Mouse (Mus musculus): ENCODE data around the gene Rab4a. TPM values are rescaled to one million over a fixed set of nuclear protein-coding genes. Genes with fewer than 3 reads are reported as not detected.
A peak's percentile ranks its signal among the peaks of the same experiment; 100 is the strongest.
"Not testable (repeated sequence)": the region's sequence is repeated elsewhere in the genome, so short reads cannot be mapped to it uniquely, and the experiment has no call there.

Rab4a gene
- total RNA-seq, 2 experiments from 2014 or later: 41.0 to 45.8 TPM

DNA sequence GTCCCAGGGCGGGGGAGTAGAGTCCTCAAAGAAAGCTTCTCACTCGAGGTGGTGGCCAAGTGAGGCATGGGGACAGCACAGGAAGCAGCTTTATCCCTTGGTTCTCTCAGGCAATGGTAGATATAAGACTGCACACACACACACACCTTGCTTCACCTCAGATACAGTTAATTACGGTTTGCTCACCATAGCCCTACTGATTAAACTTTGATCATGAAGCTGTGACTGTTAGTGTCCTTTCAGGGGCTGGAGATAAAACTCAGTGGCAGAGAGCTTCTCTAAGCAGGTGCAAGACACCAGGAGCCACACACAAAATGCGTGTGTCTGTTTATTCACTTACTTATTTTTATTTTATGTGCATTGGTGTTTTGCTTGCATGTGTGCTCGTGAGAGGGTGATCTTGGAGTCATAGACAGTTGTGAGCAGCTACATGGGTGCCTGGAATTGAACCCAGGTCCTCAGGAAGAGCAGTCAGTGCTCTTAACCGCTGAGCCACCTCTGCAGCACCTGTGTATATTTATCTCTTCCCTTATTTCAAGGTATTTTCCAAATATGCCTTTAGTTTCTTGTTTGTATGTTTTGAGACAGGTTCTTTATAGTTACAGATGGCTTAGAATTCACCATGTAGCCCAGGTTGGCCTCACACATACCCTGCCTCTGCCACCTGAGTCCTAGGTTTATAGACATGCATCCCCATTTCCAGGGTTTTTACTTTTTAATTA is 2.2 kb downstream of the Rab4a start:
- no peak for DNase-seq (ENCODE audit: low spot score in 2 of 2)
- intact Hi-C loops (cut with DNase I): no loop called here

GRCm38 (mm10) chr8:123808671-123809070 is 2.9 kb downstream of the Rab4a start:
- no peak for DNase-seq (ENCODE audit: low spot score in 2 of 2)
- intact Hi-C loops (cut with DNase I): no loop called here

DNA sequence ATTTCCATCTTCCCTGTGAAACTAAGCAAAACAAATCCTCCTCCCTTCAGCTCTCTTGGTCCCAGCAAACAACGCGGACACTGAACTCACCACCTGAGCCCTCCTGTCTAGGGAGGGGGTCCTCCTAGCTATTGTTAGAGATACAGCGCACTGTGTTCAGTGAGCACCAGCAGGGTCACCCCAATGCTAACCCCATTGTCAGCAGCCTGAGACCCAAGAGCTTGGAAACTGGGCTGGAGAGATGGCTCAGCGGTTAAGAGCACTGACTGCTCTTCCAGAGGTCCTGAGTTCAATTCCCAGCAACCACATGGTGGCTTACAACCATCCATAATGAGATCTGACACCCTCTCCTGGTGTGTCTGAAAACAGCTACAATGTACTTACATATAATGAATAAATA is 3.6 kb downstream of the Rab4a start:
- DNase-seq (ENCODE audit: low spot score in 2 of 2); intact Hi-C loops (cut with DNase I): not testable (repeated sequence)

GRCm38 (mm10) chr8:123812227-123812626 is 6.4 kb downstream of the Rab4a start:
- intact Hi-C loops (cut with DNase I): no loop called here

DNA sequence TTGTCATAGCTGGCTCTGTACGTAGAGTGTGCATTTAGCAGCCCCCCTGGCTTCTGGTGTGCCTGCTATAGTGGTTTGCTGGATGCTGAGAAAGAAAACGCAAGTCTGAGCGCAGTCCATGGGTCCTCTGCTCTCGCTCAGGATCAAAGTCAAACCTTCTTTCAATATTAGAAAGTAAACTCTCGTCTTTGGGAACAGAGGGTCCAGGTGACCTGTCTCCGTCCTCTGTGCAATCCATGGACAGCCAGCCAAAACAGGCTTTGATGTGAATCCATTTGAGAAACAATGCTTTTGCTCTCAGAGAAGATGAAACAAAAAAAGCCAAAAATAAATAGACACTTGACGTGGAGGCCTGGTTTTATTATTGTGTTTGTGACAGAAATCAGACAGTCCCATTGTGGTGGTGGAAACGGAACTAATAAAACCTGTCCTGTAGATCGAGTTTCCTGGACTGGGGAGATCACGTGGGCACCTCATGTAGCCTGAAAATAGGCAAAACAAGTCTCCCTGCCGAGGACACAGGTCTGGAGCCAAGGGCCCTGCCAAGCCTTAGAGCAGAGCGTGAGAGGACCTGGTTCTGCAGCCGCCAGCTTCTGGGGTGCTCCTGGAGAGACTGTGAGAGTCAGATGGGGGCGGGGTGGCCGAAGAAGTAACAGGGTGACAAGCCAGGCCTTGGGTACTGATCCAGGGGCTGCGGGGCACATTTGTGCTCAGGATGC is 7.5 kb downstream of the Rab4a start:
- no peak for DNase-seq (ENCODE audit: low spot score in 2 of 2)
- intact Hi-C loops (cut with DNase I): no loop called here

More at GRCm38 (mm10) chr8:123812227-123812626, 6.4 kb downstream of the Rab4a start:
- DNase-seq (ENCODE audit: low spot score in 2 of 2): no peak

GRCm38 (mm10) chr8:123813892-123814266 is 8.1 kb downstream of the Rab4a start:
- intact Hi-C loops (cut with DNase I): no loop called here
- DNase-seq (ENCODE audit: low spot score in 2 of 2): no peak

GRCm38 (mm10) chr8:123815325-123815724 is 9.5 kb downstream of the Rab4a start:
- intact Hi-C loops (cut with DNase I): no loop called here
- no peak for DNase-seq (ENCODE audit: low spot score in 2 of 2)

GRCm38 (mm10) chr8:123816939-123817338 is 11.2 kb downstream of the Rab4a start:
- intact Hi-C loops (cut with DNase I): no loop called here

GRCm38 (mm10) chr8:123817747-123818146 is 12.0 kb downstream of the Rab4a start:
- intact Hi-C loops (cut with DNase I): no loop called here
- no peak for DNase-seq (ENCODE audit: low spot score in 2 of 2)

More at GRCm38 (mm10) chr8:123816939-123817338, 11.2 kb downstream of the Rab4a start:
- no peak for DNase-seq (ENCODE audit: low spot score in 2 of 2)

GRCm38 (mm10) chr8:123819683-123820610 is 14.2 kb downstream of the Rab4a start:
- no peak for DNase-seq (ENCODE audit: low spot score in 2 of 2)
- intact Hi-C loops (cut with DNase I): no loop called here

GRCm38 (mm10) chr8:123820780-123821179 is 15.0 kb downstream of the Rab4a start:
- DNase-seq (ENCODE audit: low spot score in 2 of 2): no peak
- intact Hi-C loops (cut with DNase I): no loop called here

DNA sequence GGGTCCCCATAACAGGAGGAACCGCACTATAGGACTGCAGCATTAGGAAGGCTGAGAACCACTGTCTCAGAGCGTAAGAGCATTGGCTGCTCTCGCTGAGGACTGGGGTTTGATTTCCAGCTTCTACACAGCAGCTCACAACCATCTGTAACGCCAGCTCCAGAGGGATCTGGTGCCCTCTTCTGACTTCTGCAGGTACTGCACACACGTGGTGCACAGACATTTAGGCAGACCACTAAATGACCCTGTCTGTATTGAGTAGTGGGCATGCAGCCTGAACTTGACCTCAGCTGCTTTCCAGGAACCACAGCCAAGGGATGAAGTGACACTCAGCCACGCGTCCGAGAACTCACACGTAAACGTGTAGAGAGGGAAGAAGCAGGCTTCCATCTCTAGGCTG is 17.3 kb downstream of the Rab4a start:
- no peak for DNase-seq (ENCODE audit: low spot score in 2 of 2)
- intact Hi-C loops (cut with DNase I): no loop called here

GRCm38 (mm10) chr8:123823532-123824123 is 17.8 kb downstream of the Rab4a start:
- DNase-seq (ENCODE audit: low spot score in 2 of 2): no peak
- intact Hi-C loops (cut with DNase I): no loop called here

DNA sequence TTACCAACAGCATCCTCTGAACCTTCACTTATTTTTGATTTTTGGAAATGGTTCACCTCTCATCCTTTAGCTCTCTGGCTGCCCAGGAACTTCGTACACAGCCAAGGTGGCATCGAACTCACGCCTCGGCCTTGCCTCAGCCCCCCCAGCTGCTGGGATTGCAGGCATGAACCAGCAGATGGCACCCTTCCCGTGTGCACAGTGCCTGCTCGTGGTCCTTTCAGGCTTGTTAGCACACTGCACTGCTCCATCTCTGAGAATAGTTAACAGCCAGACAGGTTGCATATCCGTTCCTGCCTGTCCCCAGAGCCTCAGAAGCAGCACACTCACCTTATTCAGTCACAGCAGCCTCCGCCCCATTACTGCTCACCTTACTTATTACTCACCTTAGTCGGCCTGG is 20.2 kb downstream of the Rab4a start:
- no peak for DNase-seq (ENCODE audit: low spot score in 2 of 2)
- intact Hi-C loops (cut with DNase I): no loop called here

GRCm38 (mm10) chr8:123826758-123827157 is 21.0 kb downstream of the Rab4a start:
- no peak for DNase-seq (ENCODE audit: low spot score in 2 of 2)
- intact Hi-C loops (cut with DNase I): no loop called here

GRCm38 (mm10) chr8:123827523-123827922 is 21.7 kb downstream of the Rab4a start:
- intact Hi-C loops (cut with DNase I): no loop called here

GRCm38 (mm10) chr8:123832757-123833156 is 27.0 kb downstream of the Rab4a start:
- intact Hi-C loops (cut with DNase I): loop anchor here (5.0 kb wide), 1 partner anchor 40 kb away; no protein-coding TSS in a partner anchor
- no peak for DNase-seq (ENCODE audit: low spot score in 2 of 2)

More at GRCm38 (mm10) chr8:123827523-123827922, 21.7 kb downstream of the Rab4a start:
- DNase-seq (ENCODE audit: low spot score in 2 of 2): no peak

GRCm38 (mm10) chr8:123835451-123835850 is 29.7 kb downstream of the Rab4a start:
- intact Hi-C loops (cut with DNase I): no loop called here

GRCm38 (mm10) chr8:123836354-123836753 is 30.6 kb downstream of the Rab4a start:
- DNase-seq (ENCODE audit: low spot score in 2 of 2): no peak
- intact Hi-C loops (cut with DNase I): no loop called here

More at GRCm38 (mm10) chr8:123835451-123835850, 29.7 kb downstream of the Rab4a start:
- DNase-seq (ENCODE audit: low spot score in 2 of 2): peak in 1 of 2 experiments; percentile 68
